14 mouse cellular contexts compared by ENCODE assay signal in the genomic region with DNA sequence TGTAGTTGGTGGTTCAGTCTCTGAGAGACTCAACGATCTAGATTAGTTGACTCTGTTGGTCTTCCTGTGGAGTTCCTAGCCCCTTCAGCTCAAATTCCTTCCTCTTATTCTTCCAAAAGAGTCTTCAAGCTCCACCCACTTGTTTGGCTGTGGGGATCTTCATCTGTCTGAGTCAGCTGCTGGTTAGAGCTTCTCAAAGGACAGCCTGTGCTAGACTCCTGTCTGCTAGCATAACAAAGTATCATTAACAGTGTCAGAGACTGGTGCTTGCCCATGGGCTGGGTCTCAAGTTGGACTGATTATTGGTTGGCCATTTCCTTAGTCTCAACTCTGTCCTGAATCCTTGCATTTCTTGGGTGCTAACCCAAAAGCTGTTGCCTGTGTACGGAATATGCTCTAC.
A peak's percentile ranks its signal among the peaks of the same experiment; 100 is the strongest.
DNase-seq lines count a peak whose midpoint lies in the region; ATAC-seq lines count a peak whose summit lies in the region.
"Had no signal": no experiment of that assay in that cellular context is flagged by ENCODE, and none has a peak within 500 bp of the region (broad histone marks: within the 10 kb centered on the region; RNA-seq: fewer than 3 reads in every experiment).

No protein-coding gene starts in this region.

- H3K4me1 ChIP-seq in heart, embryonic 11.5 days (ENCODE audit: control insufficient read depth, insufficient read depth, low read length), result no peaks in the 10 kb centered on the region
- H3K4me1 ChIP-seq: hindbrain, embryonic 12.5 days had no signal

- no peak overlapping the region for H3K4me3 ChIP-seq in heart, embryonic 11.5 days (ENCODE audit: low read depth, low read length)
- H3K4me3 ChIP-seq: hindbrain, embryonic 12.5 days; limb, embryonic 15.5 days had no signal

- intact Hi-C loops in heart, postnatal 36 days (cut with DNase I), result no loop called here

- DNase-seq in heart, adult 9 months (ENCODE audit: low spot score in 2 of 2), result peak; percentile 10 to 19
- DNase-seq in MN1 (ENCODE audit: low spot score), result peak; percentile 30
- DNase-seq in ZHBTc4 (ENCODE audit: low read depth, low spot score), result peak; percentile 49
- peak; percentile 7 to 9 for DNase-seq in heart, postnatal 36 days
- DNase-seq in spleen, postnatal 4 days (ENCODE audit: low spot score in 2 of 2), result no peak
- no peak for DNase-seq in yolk sac, embryonic 10.5 days (ENCODE audit: low spot score)
- DNase-seq: cerebellum, postnatal 25 days; lung, adult 2 months; right cerebral cortex, postnatal 4 days; thymus, adult 2 months had no signal

- no peak overlapping the region; the same call in 1 of the 2 replicates for H3K4me2 ChIP-seq in heart, embryonic 11.5 days
- H3K4me2 ChIP-seq: hindbrain, embryonic 12.5 days; limb, embryonic 15.5 days had no signal

- no peaks in the 10 kb centered on the region for H3K9me3 ChIP-seq in heart, embryonic 11.5 days (replicated peaks; ENCODE audit: control insufficient read depth, low read length)
- H3K9me3 ChIP-seq: hindbrain, embryonic 12.5 days; limb, embryonic 15.5 days had no signal

- no peak overlapping the region for H3K9ac ChIP-seq in heart, embryonic 11.5 days (ENCODE audit: low read depth, low read length)
- H3K9ac ChIP-seq: hindbrain, embryonic 12.5 days; limb, embryonic 15.5 days had no signal

- H3K27me3 ChIP-seq in heart, embryonic 11.5 days (ENCODE audit: control insufficient read depth, insufficient read depth, low read length), result no peaks in the 10 kb centered on the region
- H3K27me3 ChIP-seq: hindbrain, embryonic 12.5 days; limb, embryonic 15.5 days had no signal

- ATAC-seq in heart, embryonic 11.5 days (replicated peaks; ENCODE audit: insufficient number of reproducible peaks, low FRiP score, low TSS enrichment), result no peak

- no peaks in the 10 kb centered on the region for H3K36me3 ChIP-seq in heart, embryonic 11.5 days (ENCODE audit: control insufficient read depth, insufficient read depth, low read length)
- H3K36me3 ChIP-seq: hindbrain, embryonic 12.5 days; limb, embryonic 15.5 days had no signal

- 68% methylated on average over 2 of the region's 2 CpGs for WGBS in heart, embryonic 11.5 days (ENCODE audit: insufficient replicate concordance)

- H3K27ac ChIP-seq in heart, embryonic 11.5 days (ENCODE audit: low read depth, low read length), result no peak overlapping the region
- H3K27ac ChIP-seq: hindbrain, embryonic 12.5 days; layer of hippocampus, adult 2 months; limb, embryonic 15.5 days had no signal

Comparison
In these comparisons a context has a peak if more than half of its experiments do, and no peak if none do; other contexts are left out.
1. DNase-seq: peak in heart, adult 9 months (2 of 2), MN1 (single experiment), ZHBTc4 (single experiment) and heart, postnatal 36 days (2 of 2); none in spleen, postnatal 4 days (0 of 2) and yolk sac, embryonic 10.5 days (single experiment).